Mouse (Mus musculus): ENCODE results near the gene Samd10. TPM values are rescaled to one million over a fixed set of nuclear protein-coding genes. Genes with fewer than 3 reads are reported as not detected.

Samd10 gene
- polyA plus RNA-seq (2015; fragmentation: Nextera tagmentation; extraction: Ambion mirVana), result 186 and 200 TPM in 2 replicates

DNA sequence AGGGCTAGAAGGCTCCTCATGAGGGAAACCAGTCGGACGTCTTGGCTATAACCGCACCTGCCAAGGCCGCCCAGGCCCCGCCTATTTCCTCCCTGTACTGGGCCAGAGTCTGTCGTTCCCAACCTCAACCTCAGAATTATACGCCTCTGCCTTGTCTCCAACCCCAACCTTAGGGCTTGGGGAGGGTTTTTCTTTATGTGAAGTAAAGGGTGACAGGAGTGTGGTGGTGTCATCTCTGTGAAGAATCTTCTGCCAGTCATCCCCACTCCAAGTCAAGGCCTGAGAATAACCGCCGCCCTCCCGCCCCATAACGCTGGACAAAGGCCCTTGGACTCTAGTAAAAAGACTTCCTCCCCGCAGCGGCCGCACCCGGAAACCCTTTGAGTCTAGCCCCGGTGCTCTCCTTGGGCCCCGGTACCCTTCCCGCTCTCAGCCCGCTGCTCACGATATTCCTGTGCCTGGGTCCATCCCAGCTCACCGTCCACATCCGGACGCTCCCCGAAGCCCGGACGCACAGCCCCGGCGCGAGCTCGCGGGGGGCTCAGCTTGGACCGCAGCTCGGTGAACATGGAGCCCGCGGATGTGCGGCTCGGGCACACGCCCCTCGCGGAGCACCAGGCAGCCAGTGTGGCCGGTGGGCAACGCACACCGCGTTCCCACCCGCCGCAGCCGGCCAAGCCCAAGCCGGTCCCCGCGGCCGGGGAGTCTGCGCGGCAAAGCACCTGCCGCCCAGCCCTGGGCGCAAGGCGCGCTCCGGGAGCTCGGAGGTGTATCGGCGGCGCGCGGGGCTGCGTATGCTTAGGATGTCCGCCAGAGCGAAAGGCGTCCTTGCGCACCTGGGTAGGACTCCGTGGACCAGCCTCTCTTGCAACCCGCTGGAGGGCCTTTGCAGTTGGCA, at the start of gene Samd10:
Gene Samd10, minus strand, starts transcription at position 759 of the 898 bp plus-strand sequence.
- ATAC-seq (ENCODE audit: low FRiP score, low read depth), result peak; percentile 35
- 1% methylated on average over 71 of the region's 71 CpGs for WGBS
- peaks cover 61% of the 10 kb centered on the region for H3K4me1 ChIP-seq (replicated peaks)

DNA sequence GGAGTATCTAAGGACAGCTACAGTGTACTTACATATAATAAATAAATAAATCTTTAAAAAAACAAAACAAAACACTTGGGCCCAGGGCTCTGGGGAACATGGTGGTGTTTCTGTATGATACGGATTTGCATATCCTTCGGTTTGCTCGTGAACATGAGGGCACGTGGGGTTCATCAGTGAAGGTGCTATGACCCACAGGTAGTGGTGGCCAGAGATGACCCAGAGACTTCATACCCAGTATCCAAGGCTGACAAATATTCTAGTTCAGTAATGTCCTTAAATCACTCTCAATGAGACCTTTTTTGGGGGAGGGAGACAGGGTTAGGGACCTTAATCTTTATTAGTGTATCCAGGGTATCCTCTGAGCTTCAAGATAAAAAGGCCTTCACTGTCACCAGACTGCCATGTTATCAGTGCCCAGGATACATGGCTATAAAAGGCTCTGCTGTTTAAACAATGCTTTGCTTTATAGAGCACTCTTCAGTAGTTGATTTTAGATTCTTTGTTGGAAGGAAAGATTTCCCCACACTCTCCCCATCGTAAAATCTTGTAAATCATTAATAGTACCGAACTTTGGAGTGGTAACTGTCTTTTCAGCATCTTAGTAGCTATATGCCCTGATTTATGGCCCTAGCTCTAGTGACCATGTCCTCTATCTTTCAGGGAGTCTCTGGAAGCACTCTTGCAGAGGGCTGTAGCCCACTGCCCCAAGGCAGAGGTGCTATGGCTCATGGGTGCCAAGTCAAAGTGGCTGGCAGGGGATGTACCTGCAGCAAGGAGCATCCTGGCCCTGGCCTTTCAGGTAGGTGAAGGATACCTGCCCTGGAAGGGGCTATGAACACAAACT, 47.8 kb upstream of the Samd10 start:
- no peak overlapping the region for H3K27ac ChIP-seq (replicated peaks)
- H3K9ac ChIP-seq, result no peak overlapping the region
- H3K4me1 ChIP-seq (replicated peaks), result no peaks in the 10 kb centered on the region
- no peak overlapping the region for H3K4me3 ChIP-seq
- ATAC-seq (ENCODE audit: low FRiP score, low read depth), result no peak
- WGBS, result 93% methylated on average over 6 of the region's 6 CpGs
- H3K27me3 ChIP-seq, result no peaks in the 10 kb centered on the region
- peaks cover 80% of the 10 kb centered on the region for H3K36me3 ChIP-seq
- H3K9me3 ChIP-seq, result no peaks in the 10 kb centered on the region
- H3K4me2 ChIP-seq, result no peak overlapping the region

More for the DNA sequence above, at the start of gene Samd10:
- Histone ChIP-seq H3K4me2 (peak within 1 kb of the TSS; percentile 79), H3K4me3 (peak within 1 kb of the TSS; percentile 72), H3K9me3 (no peaks in the 10 kb centered on the region), H3K27me3 (no peaks in the 10 kb centered on the region), H3K27ac (replicated peaks) (peak within 1 kb of the TSS; percentile 95), H3K9ac (peak within 1 kb of the TSS; percentile 93), H3K36me3 (0 out of 2 replicates have a peak, but pooled peaks cover 11% of the 10 kb centered on the region)

DNA sequence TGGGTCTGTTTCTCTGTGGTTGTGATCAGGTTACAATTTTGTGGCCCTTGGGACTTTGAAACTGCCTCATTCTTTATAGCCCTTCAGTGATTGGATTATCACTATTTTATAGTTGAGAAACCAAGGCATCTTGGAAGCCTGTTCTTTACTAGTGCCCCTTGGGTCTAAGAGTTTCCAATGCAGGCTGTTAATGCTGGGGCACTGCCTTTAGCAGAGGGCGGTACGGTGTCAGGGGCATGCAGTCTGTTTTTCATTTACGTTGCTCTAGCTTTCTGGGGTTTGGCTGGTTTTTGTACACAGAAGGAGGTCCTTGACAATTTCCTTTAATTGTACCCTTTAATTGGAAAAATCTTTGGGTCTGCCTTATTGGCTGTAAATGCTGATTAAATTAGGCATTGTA, 46.7 kb upstream of the Samd10 start:
- Histone ChIP-seq H3K4me1 (replicated peaks) (no peaks in the 10 kb centered on the region), H3K27me3 (no peaks in the 10 kb centered on the region), H3K36me3 (peaks cover 80% of the 10 kb centered on the region), H3K4me3 (no peak overlapping the region), H3K4me2 (no peak overlapping the region), H3K27ac (replicated peaks) (no peak overlapping the region), H3K9me3 (no peaks in the 10 kb centered on the region), H3K9ac (no peak overlapping the region)
- no peak for ATAC-seq (ENCODE audit: low FRiP score, low read depth)
- 90% methylated on average over 3 of the region's 3 CpGs for WGBS

DNA sequence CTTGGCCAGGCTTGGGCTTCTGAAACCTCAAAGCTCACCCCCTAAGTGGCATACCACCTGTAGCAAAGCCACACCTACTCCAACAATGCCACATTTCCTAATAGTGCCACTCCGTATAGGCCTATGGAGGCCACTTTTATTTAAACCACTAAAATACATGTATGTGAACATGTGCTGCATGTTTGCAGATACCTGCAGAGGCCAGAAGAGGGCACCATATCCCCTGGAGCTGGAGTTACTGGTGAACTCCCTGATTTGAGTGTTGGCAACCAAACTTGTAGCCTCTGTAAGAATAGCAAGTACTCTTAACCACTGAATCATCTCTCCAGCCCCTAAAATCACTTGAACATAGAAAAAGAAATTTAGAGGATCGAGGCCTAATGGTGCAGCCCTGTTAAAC, 45.3 kb upstream of the Samd10 start:
- peaks cover 80% of the 10 kb centered on the region for H3K36me3 ChIP-seq
- H3K4me2 ChIP-seq, result no peak overlapping the region
- no peaks in the 10 kb centered on the region for H3K27me3 ChIP-seq
- ATAC-seq (ENCODE audit: low FRiP score, low read depth), result no peak
- no peaks in the 10 kb centered on the region for H3K9me3 ChIP-seq
- 93% methylated on average over 2 of the region's 2 CpGs for WGBS
- H3K27ac ChIP-seq (replicated peaks), result no peak overlapping the region
- H3K9ac ChIP-seq, result no peak overlapping the region
- H3K4me3 ChIP-seq, result no peak overlapping the region
- H3K4me1 ChIP-seq (replicated peaks), result no peaks in the 10 kb centered on the region

DNA sequence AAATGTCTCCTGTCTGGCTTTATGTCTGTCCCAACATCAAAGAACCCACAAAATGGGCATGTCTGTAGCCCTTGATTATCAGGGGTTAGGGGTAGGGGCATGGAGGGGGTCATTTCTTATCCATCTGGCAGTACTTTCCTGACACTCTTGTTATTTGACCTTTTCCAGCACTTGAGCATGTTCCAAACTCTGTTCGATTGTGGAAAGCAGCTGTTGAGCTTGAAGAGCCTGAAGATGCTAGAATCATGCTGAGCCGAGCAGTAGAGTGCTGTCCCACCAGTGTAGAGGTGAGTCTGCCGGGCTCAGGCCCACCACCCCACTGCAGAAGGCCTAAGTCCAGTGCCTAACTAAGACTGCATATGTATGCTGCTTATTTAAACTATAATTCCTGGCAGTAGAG, 36.9 kb upstream of the Samd10 start:
- H3K27me3 ChIP-seq, result no peaks in the 10 kb centered on the region
- H3K4me1 ChIP-seq (replicated peaks), result no peaks in the 10 kb centered on the region
- no peak overlapping the region for H3K9ac ChIP-seq
- H3K9me3 ChIP-seq, result no peaks in the 10 kb centered on the region
- no peak overlapping the region for H3K27ac ChIP-seq (replicated peaks)
- peaks cover 78% of the 10 kb centered on the region for H3K36me3 ChIP-seq
- WGBS, result 93% methylated on average over 3 of the region's 3 CpGs
- no peak for ATAC-seq (ENCODE audit: low FRiP score, low read depth)
- no peak overlapping the region for H3K4me3 ChIP-seq
- no peak overlapping the region for H3K4me2 ChIP-seq

DNA sequence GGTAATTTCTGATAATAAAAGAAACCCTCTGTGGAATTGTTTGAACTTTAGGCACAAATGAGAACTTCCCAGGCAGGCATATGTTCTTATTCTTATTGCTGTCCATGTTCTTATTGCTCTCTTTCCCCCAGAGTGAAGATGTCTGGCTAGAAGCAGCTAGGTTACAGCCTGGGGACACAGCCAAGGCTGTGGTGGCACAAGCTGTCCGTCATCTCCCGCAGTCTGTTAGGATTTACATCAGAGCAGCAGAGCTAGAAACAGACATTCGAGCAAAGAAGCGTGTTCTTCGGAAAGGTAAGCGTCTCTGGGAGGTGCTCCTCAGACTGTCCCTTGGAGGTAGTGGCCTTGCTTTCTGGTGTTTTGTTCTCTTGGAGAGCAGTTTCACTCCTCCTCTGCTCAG, 33.6 kb upstream of the Samd10 start:
- ATAC-seq (ENCODE audit: low FRiP score, low read depth), result no peak
- H3K9me3 ChIP-seq, result no peaks in the 10 kb centered on the region
- no peak overlapping the region for H3K4me3 ChIP-seq
- no peak overlapping the region for H3K4me2 ChIP-seq
- no peak overlapping the region for H3K27ac ChIP-seq (replicated peaks)
- H3K4me1 ChIP-seq (replicated peaks), result no peaks in the 10 kb centered on the region
- H3K27me3 ChIP-seq, result no peaks in the 10 kb centered on the region
- no peak overlapping the region for H3K9ac ChIP-seq
- WGBS, result 96% methylated on average over 6 of the region's 6 CpGs
- H3K36me3 ChIP-seq, result peaks cover 54% of the 10 kb centered on the region

DNA sequence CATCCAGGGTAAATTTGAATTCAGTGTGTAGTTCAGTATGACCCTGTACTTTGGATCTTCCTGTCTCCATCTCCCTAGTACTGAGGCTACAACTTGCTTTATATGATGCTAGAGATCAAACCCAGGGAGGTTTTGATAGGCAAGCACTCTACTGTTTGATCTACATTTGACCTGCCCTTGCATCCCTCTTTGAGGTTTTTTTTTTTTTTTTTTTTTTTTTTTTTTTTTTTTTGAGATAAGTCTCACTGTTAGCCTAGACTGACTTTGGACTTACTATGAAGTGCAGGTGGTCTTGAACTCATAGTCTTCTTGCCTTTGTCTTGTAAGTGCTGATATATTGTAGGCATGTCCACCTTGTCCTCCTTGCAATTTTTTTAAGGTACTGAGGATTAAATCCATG, 29.5 kb upstream of the Samd10 start:
- Histone ChIP-seq H3K4me3 (no peak overlapping the region), H3K9me3 (no peaks in the 10 kb centered on the region), H3K36me3 (peaks cover 31% of the 10 kb centered on the region), H3K27ac (replicated peaks) (no peak overlapping the region), H3K4me1 (replicated peaks) (no peaks in the 10 kb centered on the region), H3K9ac (no peak overlapping the region), H3K4me2 (no peak overlapping the region), H3K27me3 (no peaks in the 10 kb centered on the region)
- no peak for ATAC-seq (ENCODE audit: low FRiP score, low read depth)

DNA sequence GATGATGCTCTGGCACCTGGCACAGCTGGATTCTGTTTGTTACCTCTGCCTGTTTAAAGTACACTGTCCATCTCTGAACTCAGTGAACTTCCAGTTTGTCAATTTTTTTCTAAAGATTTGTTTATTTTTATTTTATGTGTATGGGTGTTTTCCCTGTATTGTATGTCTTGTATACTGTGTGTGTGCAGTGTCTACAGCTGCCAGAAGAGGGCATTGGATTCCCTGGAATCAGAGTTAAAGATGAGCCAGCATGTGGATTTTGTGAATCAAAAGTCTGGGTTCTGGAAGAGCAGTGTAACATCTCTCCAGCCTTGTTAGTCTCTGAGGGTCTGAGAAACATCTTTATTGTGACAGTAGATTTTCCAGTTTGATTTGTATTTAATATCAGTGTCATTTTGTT, 24.4 kb upstream of the Samd10 start:
- H3K36me3 ChIP-seq, result peaks cover 50% of the 10 kb centered on the region

DNA sequence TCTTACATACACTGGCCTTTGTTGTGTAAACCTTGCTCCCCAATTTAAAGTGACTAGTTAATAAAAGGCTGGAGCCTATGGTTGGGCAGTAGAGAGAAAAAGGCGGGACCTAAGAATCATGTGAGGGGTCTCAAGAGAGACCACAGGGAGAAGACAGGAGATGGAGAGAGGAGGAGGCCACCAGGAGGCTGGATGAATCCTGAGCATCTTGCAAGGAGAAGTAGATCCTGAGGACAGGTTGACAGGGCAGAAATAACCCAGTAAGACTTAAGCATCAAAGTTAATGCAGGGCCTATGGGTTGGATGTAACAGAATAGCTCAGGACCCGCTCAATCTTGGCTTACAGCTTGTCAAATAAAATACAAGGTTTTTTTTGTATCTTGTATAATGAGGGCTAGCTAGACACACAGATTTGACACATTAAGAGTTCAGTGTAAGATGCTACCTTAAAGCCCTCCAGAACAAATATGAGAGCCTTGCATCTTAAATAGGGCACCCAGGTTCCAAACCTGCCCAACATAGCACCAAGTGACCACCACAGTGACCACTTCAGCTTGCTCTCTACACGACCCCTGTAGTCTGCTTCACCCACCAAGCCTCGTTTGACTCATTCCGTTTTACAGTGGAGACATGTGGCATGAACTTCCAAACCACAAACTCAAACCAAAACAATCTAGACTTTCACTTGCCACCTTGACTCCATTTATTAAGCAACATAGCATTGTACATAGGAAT, 19.9 kb upstream of the Samd10 start:
- H3K9ac ChIP-seq, result no peak overlapping the region
- no peaks in the 10 kb centered on the region for H3K9me3 ChIP-seq
- H3K27me3 ChIP-seq, result no peaks in the 10 kb centered on the region
- no peak overlapping the region for H3K4me2 ChIP-seq
- H3K27ac ChIP-seq (replicated peaks), result no peak overlapping the region
- H3K36me3 ChIP-seq, result peaks cover 53% of the 10 kb centered on the region
- 89% methylated on average over 5 of the region's 5 CpGs for WGBS
- no peak for ATAC-seq (ENCODE audit: low FRiP score, low read depth)
- H3K4me3 ChIP-seq, result no peak overlapping the region
- no peaks in the 10 kb centered on the region for H3K4me1 ChIP-seq (replicated peaks)

More for the DNA sequence above, 24.4 kb upstream of the Samd10 start:
- no peak for ATAC-seq (ENCODE audit: low FRiP score, low read depth)
- Histone ChIP-seq H3K9ac (no peak overlapping the region), H3K4me3 (no peak overlapping the region), H3K27ac (replicated peaks) (no peak overlapping the region), H3K9me3 (no peaks in the 10 kb centered on the region), H3K4me2 (no peak overlapping the region), H3K27me3 (no peaks in the 10 kb centered on the region), H3K4me1 (replicated peaks) (no peaks in the 10 kb centered on the region)

DNA sequence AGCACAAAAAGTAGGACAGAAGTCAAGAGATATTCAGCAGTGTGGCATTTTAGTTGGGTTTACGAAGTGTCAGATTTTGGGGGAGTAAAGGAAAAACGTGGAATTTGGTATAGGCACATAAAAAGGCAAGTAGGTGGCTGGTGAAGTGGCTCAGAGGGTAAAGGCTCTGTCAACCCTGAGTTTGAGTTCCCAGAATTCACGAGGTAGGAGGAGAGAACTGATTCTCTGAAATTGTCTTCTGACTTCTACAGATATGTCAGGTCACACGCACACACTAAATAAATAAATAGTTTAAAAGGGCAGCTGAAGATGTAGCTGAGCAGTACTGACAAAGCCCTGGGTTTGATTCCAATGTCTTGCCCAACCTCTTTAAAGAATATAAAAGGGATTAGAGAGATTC, 3.4 kb upstream of the Samd10 start:
- no peak overlapping the region for H3K27ac ChIP-seq (replicated peaks)
- H3K27me3 ChIP-seq, result no peaks in the 10 kb centered on the region
- peaks cover 45% of the 10 kb centered on the region for H3K4me1 ChIP-seq (replicated peaks)
- H3K4me3 ChIP-seq, result peak overlapping the region; percentile 91; the same call in 1 of the 2 replicates
- ATAC-seq (ENCODE audit: low FRiP score, low read depth), result no peak
- peak overlapping the region; percentile 77 for H3K4me2 ChIP-seq
- no peaks in the 10 kb centered on the region for H3K36me3 ChIP-seq
- H3K9ac ChIP-seq, result peak overlapping the region; percentile 94; the same call in 1 of the 2 replicates
- WGBS, result 84% methylated on average over 4 of the region's 4 CpGs
- no peaks in the 10 kb centered on the region for H3K9me3 ChIP-seq

DNA sequence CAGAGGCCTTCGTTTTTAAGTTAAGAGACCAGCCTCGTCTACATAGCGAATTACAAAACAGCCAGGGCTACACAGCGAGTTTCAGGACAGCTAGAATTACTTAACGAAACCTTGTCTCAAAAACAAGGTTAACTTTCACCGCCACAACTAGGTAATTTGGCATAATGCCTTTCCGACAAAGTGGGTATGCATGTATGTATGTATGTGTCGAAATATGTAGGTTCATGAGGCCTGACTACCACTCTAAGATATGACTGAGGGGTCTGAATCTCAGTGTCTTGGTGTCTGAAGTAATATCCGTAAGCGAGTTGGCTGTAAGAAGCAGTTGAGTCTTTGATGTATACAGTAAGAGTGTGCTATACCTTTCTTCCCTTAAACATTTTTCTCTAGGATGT, 2.7 kb upstream of the Samd10 start:
- no peaks in the 10 kb centered on the region for H3K27me3 ChIP-seq
- H3K9ac ChIP-seq, result peak overlapping the region; percentile 94
- H3K4me2 ChIP-seq, result peak overlapping the region; percentile 77
- H3K36me3 ChIP-seq, result no peaks in the 10 kb centered on the region
- ATAC-seq (ENCODE audit: low FRiP score, low read depth), result no peak
- peaks cover 52% of the 10 kb centered on the region for H3K4me1 ChIP-seq (replicated peaks)
- peak overlapping the region; percentile 91 for H3K4me3 ChIP-seq
- peak overlapping the region; percentile 85; the same call in 1 of the 2 replicates for H3K27ac ChIP-seq (replicated peaks)
- WGBS, result 33% methylated on average over 10 of the region's 10 CpGs
- H3K9me3 ChIP-seq, result no peaks in the 10 kb centered on the region

Data from hindbrain, embryonic 15.5 days (tissue).